Mouse (Mus musculus) activated CD4-positive, CD25-positive, alpha-beta regulatory T cell, adult 4 months (primary cell): Measurements from ENCODE around the gene Ehbp1. TPM values are rescaled to one million over a fixed set of nuclear protein-coding genes. Genes with fewer than 3 reads are reported as not detected.

ENCODE experiments used
- ATAC-seq: one replicate; pipeline ENCODE4 v1.8.0; 2017
- polyA plus RNA-seq, 2 experiments: library from polyadenylated mRNA; unstranded; fragments of 100-300 nt; shearing (Covaris generic); gene quantifications; one replicate each; pipeline ENCODE4 v1.2.1; 2017

The Ehbp1 gene
- polyA plus RNA-seq, 2 experiments from 2014 or later, result 1.7 TPM

GRCm38 (mm10) chr11:22276656-22277055 lies 65.4 kb downstream of the Ehbp1 start:
- no peak for ATAC-seq

- no peak for ATAC-seq
Measured at GRCm38 (mm10) chr11:22274144-22274543, 67.9 kb downstream of the Ehbp1 start.

- ATAC-seq, result no peak
Measured at GRCm38 (mm10) chr11:22273378-22273777, 68.7 kb downstream of the Ehbp1 start.

- no peak for ATAC-seq
Measured at GRCm38 (mm10) chr11:22271889-22272288, 70.2 kb downstream of the Ehbp1 start.

GRCm38 (mm10) chr11:22269643-22270042 lies 72.4 kb downstream of the Ehbp1 start:
- no peak for ATAC-seq

- no peak for ATAC-seq
Measured at GRCm38 (mm10) chr11:22269173-22269572, 72.9 kb downstream of the Ehbp1 start.

- no peak for ATAC-seq
Measured at GRCm38 (mm10) chr11:22267014-22267413, 75.1 kb downstream of the Ehbp1 start.

GRCm38 (mm10) chr11:22255418-22255817 lies 86.7 kb downstream of the Ehbp1 start:
- ATAC-seq, result no peak

GRCm38 (mm10) chr11:22249363-22249762 lies 92.7 kb downstream of the Ehbp1 start:
- ATAC-seq, result no peak

GRCm38 (mm10) chr11:22247736-22248135 lies 94.4 kb downstream of the Ehbp1 start:
- ATAC-seq, result no peak

GRCm38 (mm10) chr11:22247069-22247468 lies 95.0 kb downstream of the Ehbp1 start:
- no peak for ATAC-seq

GRCm38 (mm10) chr11:22235558-22235957 lies 106.5 kb downstream of the Ehbp1 start:
- ATAC-seq, result no peak

GRCm38 (mm10) chr11:22234739-22235138 lies 107.4 kb downstream of the Ehbp1 start:
- no peak for ATAC-seq

GRCm38 (mm10) chr11:22230906-22231305 lies 111.2 kb downstream of the Ehbp1 start:
- ATAC-seq, result no peak

- ATAC-seq, result no peak
Measured at GRCm38 (mm10) chr11:22225619-22226018, 116.5 kb downstream of the Ehbp1 start.

- ATAC-seq, result no peak
Measured at GRCm38 (mm10) chr11:22218222-22218621, 123.9 kb downstream of the Ehbp1 start.

GRCm38 (mm10) chr11:22216941-22217340 lies 125.2 kb downstream of the Ehbp1 start:
- no peak for ATAC-seq

- no peak for ATAC-seq
Measured at GRCm38 (mm10) chr11:22206611-22207010, 135.5 kb downstream of the Ehbp1 start.

GRCm38 (mm10) chr11:22206191-22206590 lies 135.9 kb downstream of the Ehbp1 start:
- no peak for ATAC-seq

- no peak for ATAC-seq
Measured at GRCm38 (mm10) chr11:22203413-22203812, 138.7 kb downstream of the Ehbp1 start.

- no peak for ATAC-seq
Measured at GRCm38 (mm10) chr11:22201125-22201524, 141.0 kb downstream of the Ehbp1 start.

- ATAC-seq, result no peak
Measured at GRCm38 (mm10) chr11:22199881-22200280, 142.2 kb downstream of the Ehbp1 start.

GRCm38 (mm10) chr11:22198406-22198805 lies 143.7 kb downstream of the Ehbp1 start:
- no peak for ATAC-seq

- no peak for ATAC-seq
Measured at GRCm38 (mm10) chr11:22197935-22198334, 144.2 kb downstream of the Ehbp1 start.

- no peak for ATAC-seq
Measured at GRCm38 (mm10) chr11:22196776-22197175, 145.3 kb downstream of the Ehbp1 start.

- ATAC-seq, result no peak
Measured at GRCm38 (mm10) chr11:22194607-22195006, 147.5 kb downstream of the Ehbp1 start.
